Mouse (Mus musculus): Measurements from ENCODE around the gene Nab1.

DNA sequence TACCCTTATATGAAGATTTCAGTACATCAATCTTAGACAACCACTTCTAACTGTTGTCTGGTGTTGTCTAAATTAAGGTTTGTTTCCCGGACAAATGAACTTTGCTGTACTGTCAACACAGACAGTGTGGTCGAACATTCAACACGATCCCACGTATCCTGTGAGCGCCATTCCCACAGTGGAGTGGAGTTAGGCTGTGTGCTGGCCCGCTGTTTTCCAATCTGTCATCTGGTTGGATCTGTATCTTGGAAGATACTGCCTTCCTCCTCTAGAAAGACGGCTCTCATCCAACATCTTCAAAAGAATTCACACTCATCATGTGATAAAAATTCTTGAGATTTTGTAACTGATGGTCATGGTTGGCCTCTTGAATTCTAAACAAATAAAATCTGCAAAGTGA lies 19.7 kb upstream of the Nab1 start:
- TF ChIP-seq POLR2A (IDR thresholded peaks at IDR 0.05; ENCODE audit: borderline replicate concordance, control insufficient read depth, low read depth, low read length), result no peak
- TF ChIP-seq CTCF (IDR thresholded peaks at IDR 0.05; ENCODE audit: control insufficient read depth, insufficient read depth, low read length), result no peak
